ENCODE assay signal across 26 mouse cellular contexts in the genomic region with DNA sequence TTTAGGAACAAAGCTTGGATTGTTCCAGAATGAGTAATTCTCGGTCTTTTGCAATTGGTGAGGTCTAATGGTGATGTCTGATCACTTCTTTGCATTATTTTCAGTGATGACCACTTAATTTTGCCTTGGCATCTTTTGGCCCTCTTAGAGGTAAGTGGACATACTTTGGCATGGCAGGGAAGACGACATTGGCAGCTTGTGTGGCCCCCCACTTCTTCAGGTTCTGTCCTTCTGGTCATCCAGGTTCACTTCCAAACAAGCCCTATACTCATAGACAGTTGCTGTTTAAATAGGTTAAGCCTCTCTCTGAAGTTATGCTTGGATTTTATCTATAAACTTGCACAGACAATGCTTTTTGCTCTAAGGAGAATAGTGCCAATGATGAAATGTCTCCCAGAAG.
"Had no signal": no experiment of that assay in that cellular context is flagged by ENCODE, and none has a peak within 500 bp of the region (broad histone marks: within the 10 kb centered on the region; RNA-seq: fewer than 3 reads in every experiment).

No protein-coding gene starts in this region.

- H3K9ac ChIP-seq: heart, embryonic 13.5 days; heart, embryonic 15.5 days; hindbrain, embryonic 13.5 days; hindbrain, embryonic 15.5 days; limb, embryonic 12.5 days; liver, embryonic 13.5 days; liver, embryonic 15.5 days had no signal

- DNase-seq: gastrocnemius, postnatal 14 days; gastrocnemius, postnatal 36 days; heart, adult 11 months; heart, adult 2 months; heart, postnatal 14 days; heart, postnatal 36 days; kidney, adult 18-20 months; kidney, adult 8-10 months; kidney, postnatal 10 days; kidney, postnatal 25 days; kidney, postnatal 4 days; liver; liver, embryonic 13.5 days had no signal

- H3K9me3 ChIP-seq: heart, embryonic 13.5 days; heart, embryonic 15.5 days; hindbrain, embryonic 13.5 days; hindbrain, embryonic 15.5 days; limb, embryonic 10.5 days; limb, embryonic 12.5 days; liver, embryonic 13.5 days; liver, embryonic 15.5 days had no signal

- H3K4me3 ChIP-seq: heart, adult 2 months; heart, embryonic 13.5 days; heart, embryonic 15.5 days; hindbrain, embryonic 13.5 days; hindbrain, embryonic 15.5 days; layer of hippocampus, adult 2 months; left cerebral cortex, adult 2 months; limb, embryonic 10.5 days; limb, embryonic 12.5 days; liver, embryonic 13.5 days; liver, embryonic 15.5 days had no signal

- ATAC-seq: hindbrain, postnatal 0 days; intestine, postnatal 0 days had no signal

- H3K27me3 ChIP-seq: heart, embryonic 13.5 days; heart, embryonic 15.5 days; hindbrain, embryonic 15.5 days; liver, embryonic 13.5 days; liver, embryonic 15.5 days had no signal

- H3K4me2 ChIP-seq: heart, embryonic 11.5 days; heart, embryonic 13.5 days; heart, embryonic 15.5 days; hindbrain, embryonic 13.5 days; hindbrain, embryonic 15.5 days; limb, embryonic 12.5 days; liver, embryonic 11.5 days; liver, embryonic 13.5 days; liver, embryonic 15.5 days had no signal

- H3K27ac ChIP-seq: heart, adult 2 months; heart, embryonic 13.5 days; heart, embryonic 15.5 days; hindbrain, embryonic 13.5 days; hindbrain, embryonic 15.5 days; hindbrain, postnatal 0 days; left cerebral cortex, adult 2 months; limb, embryonic 10.5 days; limb, embryonic 12.5 days; liver, embryonic 13.5 days; liver, embryonic 15.5 days had no signal

- H3K36me3 ChIP-seq: heart, embryonic 13.5 days; heart, embryonic 15.5 days; hindbrain, embryonic 13.5 days; limb, embryonic 10.5 days; limb, embryonic 12.5 days; liver, embryonic 13.5 days; liver, embryonic 15.5 days had no signal

- H3K4me1 ChIP-seq: heart, embryonic 13.5 days; heart, embryonic 15.5 days; hindbrain, embryonic 13.5 days; hindbrain, embryonic 15.5 days; limb, embryonic 10.5 days; limb, embryonic 12.5 days; liver, embryonic 13.5 days; liver, embryonic 15.5 days had no signal
